Mouse (Mus musculus): ENCODE data around the gene Bicd2. TPM values are rescaled to one million over a fixed set of nuclear protein-coding genes. Genes with fewer than 3 reads are reported as not detected.

The Bicd2 gene
- polyA plus RNA-seq, 1 experiment from 2014 or later, result 36.7 TPM

GRCm38 (mm10) chr13:49357367-49358026 lies 16.1 kb downstream of the Bicd2 start:
- WGBS, result 91% methylated on average over 8 of the region's 8 CpGs
- Histone ChIP-seq H3K9ac (no peak overlapping the region), H3K4me2 (no peak overlapping the region), H3K9me3 (ENCODE audit: low read depth, low read length) (no peaks in the 10 kb centered on the region), H3K27me3 (ENCODE audit: insufficient read depth, low read length) (no peaks in the 10 kb centered on the region), H3K27ac (ENCODE audit: low read depth) (no peak overlapping the region), H3K36me3 (ENCODE audit: insufficient read depth) (peaks cover 3% of the 10 kb centered on the region; the same call in 1 of the 2 replicates), H3K4me1 (ENCODE audit: insufficient read depth) (peaks cover 10% of the 10 kb centered on the region), H3K4me3 (ENCODE audit: low read depth, low read length) (no peak overlapping the region)
- DNase-seq, result no peak
- no peak for ATAC-seq (ENCODE audit: insufficient read depth)
- no peak for TF ChIP-seq CTCF (IDR thresholded peaks at IDR 0.05; ENCODE audit: low read depth)

- H3K9me3 ChIP-seq (ENCODE audit: low read depth, low read length), result no peaks in the 10 kb centered on the region
- H3K27me3 ChIP-seq (ENCODE audit: insufficient read depth, low read length), result no peaks in the 10 kb centered on the region
- no peak overlapping the region for H3K4me3 ChIP-seq (ENCODE audit: low read depth, low read length)
- no peak overlapping the region for H3K27ac ChIP-seq (ENCODE audit: low read depth)
- no peak overlapping the region for H3K4me2 ChIP-seq
- WGBS, result 91% methylated on average over 3 of the region's 3 CpGs
- H3K9ac ChIP-seq, result no peak overlapping the region
- DNase-seq (no peak), ATAC-seq (ENCODE audit: insufficient read depth) (no peak)
- H3K4me1 ChIP-seq (ENCODE audit: insufficient read depth), result peaks cover 13% of the 10 kb centered on the region
- H3K36me3 ChIP-seq (ENCODE audit: insufficient read depth), result peaks cover 3% of the 10 kb centered on the region; the same call in 1 of the 2 replicates
- no peak for TF ChIP-seq CTCF (IDR thresholded peaks at IDR 0.05; ENCODE audit: low read depth)
These were observed 16.8 kb downstream of the Bicd2 start for GRCm38 (mm10) chr13:49358184-49358583.

GRCm38 (mm10) chr13:49360906-49361406 lies 19.6 kb downstream of the Bicd2 start:
- 14% methylated on average over 3 of the region's 3 CpGs for WGBS
- no peak overlapping the region for H3K9ac ChIP-seq
- H3K9me3 ChIP-seq (ENCODE audit: low read depth, low read length), result no peaks in the 10 kb centered on the region
- H3K27me3 ChIP-seq (ENCODE audit: insufficient read depth, low read length), result no peaks in the 10 kb centered on the region
- peak; percentile 34 for DNase-seq
- H3K4me2 ChIP-seq, result peak overlapping the region; percentile 7; the same call in 1 of the 2 replicates
- H3K4me1 ChIP-seq (ENCODE audit: insufficient read depth), result peaks cover 13% of the 10 kb centered on the region
- H3K27ac ChIP-seq (ENCODE audit: low read depth), result peak overlapping the region; percentile 72
- ATAC-seq (ENCODE audit: insufficient read depth), result no peak
- no peak overlapping the region for H3K4me3 ChIP-seq (ENCODE audit: low read depth, low read length)
- TF ChIP-seq CTCF (IDR thresholded peaks at IDR 0.05; ENCODE audit: low read depth), result no peak
- peaks cover 3% of the 10 kb centered on the region; the same call in 1 of the 2 replicates for H3K36me3 ChIP-seq (ENCODE audit: insufficient read depth)

GRCm38 (mm10) chr13:49362364-49362763 lies 21.0 kb downstream of the Bicd2 start:
- DNase-seq (no peak), ATAC-seq (ENCODE audit: insufficient read depth) (no peak)
- Histone ChIP-seq H3K27me3 (ENCODE audit: insufficient read depth, low read length) (no peaks in the 10 kb centered on the region), H3K9ac (no peak overlapping the region), H3K4me1 (ENCODE audit: insufficient read depth) (peaks cover 13% of the 10 kb centered on the region), H3K4me3 (ENCODE audit: low read depth, low read length) (no peak overlapping the region), H3K36me3 (ENCODE audit: insufficient read depth) (no peaks in the 10 kb centered on the region), H3K4me2 (no peak overlapping the region), H3K27ac (ENCODE audit: low read depth) (no peak overlapping the region), H3K9me3 (ENCODE audit: low read depth, low read length) (no peaks in the 10 kb centered on the region)
- WGBS, result 71% methylated on average over 7 of the region's 7 CpGs
- no peak for TF ChIP-seq CTCF (IDR thresholded peaks at IDR 0.05; ENCODE audit: low read depth)

- H3K4me1 ChIP-seq (ENCODE audit: insufficient read depth), result peaks cover 13% of the 10 kb centered on the region
- no peak for TF ChIP-seq CTCF (IDR thresholded peaks at IDR 0.05; ENCODE audit: low read depth)
- H3K36me3 ChIP-seq (ENCODE audit: insufficient read depth), result no peaks in the 10 kb centered on the region
- no peak overlapping the region for H3K9ac ChIP-seq
- 84% methylated on average over 2 of the region's 2 CpGs for WGBS
- no peak overlapping the region for H3K4me2 ChIP-seq
- no peak overlapping the region for H3K27ac ChIP-seq (ENCODE audit: low read depth)
- no peak overlapping the region for H3K4me3 ChIP-seq (ENCODE audit: low read depth, low read length)
- ATAC-seq (ENCODE audit: insufficient read depth), result no peak
- DNase-seq, result no peak
- H3K9me3 ChIP-seq (ENCODE audit: low read depth, low read length), result no peaks in the 10 kb centered on the region
- H3K27me3 ChIP-seq (ENCODE audit: insufficient read depth, low read length), result no peaks in the 10 kb centered on the region
These were observed 21.4 kb downstream of the Bicd2 start for GRCm38 (mm10) chr13:49362804-49363203.

- Histone ChIP-seq H3K36me3 (ENCODE audit: insufficient read depth) (peaks cover 6% of the 10 kb centered on the region), H3K4me2 (no peak overlapping the region), H3K9me3 (ENCODE audit: low read depth, low read length) (no peaks in the 10 kb centered on the region), H3K27me3 (ENCODE audit: insufficient read depth, low read length) (no peaks in the 10 kb centered on the region), H3K27ac (ENCODE audit: low read depth) (no peak overlapping the region), H3K4me1 (ENCODE audit: insufficient read depth) (peaks cover 13% of the 10 kb centered on the region), H3K4me3 (ENCODE audit: low read depth, low read length) (no peak overlapping the region), H3K9ac (no peak overlapping the region)
- ATAC-seq (ENCODE audit: insufficient read depth) (no peak), DNase-seq (no peak)
- 81% methylated on average over 2 of the region's 2 CpGs for WGBS
- TF ChIP-seq CTCF (IDR thresholded peaks at IDR 0.05; ENCODE audit: low read depth), result no peak
These were observed 23.3 kb downstream of the Bicd2 start for GRCm38 (mm10) chr13:49364716-49365115.

GRCm38 (mm10) chr13:49367657-49368440 lies 26.5 kb downstream of the Bicd2 start:
- WGBS, result 71% methylated on average over 4 of the region's 4 CpGs
- Histone ChIP-seq H3K36me3 (ENCODE audit: insufficient read depth) (peaks cover 21% of the 10 kb centered on the region), H3K4me3 (ENCODE audit: low read depth, low read length) (no peak overlapping the region), H3K9me3 (ENCODE audit: low read depth, low read length) (no peaks in the 10 kb centered on the region), H3K27me3 (ENCODE audit: insufficient read depth, low read length) (no peaks in the 10 kb centered on the region), H3K4me2 (no peak overlapping the region), H3K27ac (ENCODE audit: low read depth) (no peak overlapping the region), H3K4me1 (ENCODE audit: insufficient read depth) (peaks cover under 1% of the 10 kb centered on the region; the same call in 1 of the 2 replicates), H3K9ac (no peak overlapping the region)
- TF ChIP-seq CTCF (IDR thresholded peaks at IDR 0.05; ENCODE audit: low read depth), result no peak
- DNase-seq (no peak), ATAC-seq (ENCODE audit: insufficient read depth) (no peak)

Data from lung, embryonic 14.5 days (tissue).